Mouse (Mus musculus) ZHBTc4 (cell line): ENCODE measurements around the gene Krt79.

Source experiments
- DNase-seq: peaks from one replicate; pipeline ENCODE4 v3.0.0-alpha.2; 2011; ENCODE audit warnings: low read depth, low spot score

The Krt79 gene

GRCm38 (mm10) chr15:101940274-101940829 lies at the start of gene Krt79:
Gene Krt79 (minus strand): TSS chr15:101940324.
- DNase-seq = no peak

GRCm38 (mm10) chr15:101988714-101989113 lies 48.6 kb upstream of the Krt79 start:
- peak; percentile 46 for DNase-seq

GRCm38 (mm10) chr15:101988119-101988518 lies 48.0 kb upstream of the Krt79 start:
- peak; percentile 89 for DNase-seq

GRCm38 (mm10) chr15:101984746-101985145 lies 44.6 kb upstream of the Krt79 start:
- DNase-seq = no peak

- DNase-seq = peak; percentile 99
These were observed 44.0 kb upstream of the Krt79 start for GRCm38 (mm10) chr15:101983949-101984601.

- peak; percentile 65 for DNase-seq
These were observed 43.3 kb upstream of the Krt79 start for GRCm38 (mm10) chr15:101983315-101983948.

- DNase-seq = no peak
These were observed 40.7 kb upstream of the Krt79 start for GRCm38 (mm10) chr15:101980849-101981248.

GRCm38 (mm10) chr15:101977043-101977726 lies 37.1 kb upstream of the Krt79 start:
- peak; percentile 78 for DNase-seq

GRCm38 (mm10) chr15:101976641-101977040 lies 36.5 kb upstream of the Krt79 start:
- no peak for DNase-seq

GRCm38 (mm10) chr15:101976023-101976422 lies 35.9 kb upstream of the Krt79 start:
- peak; percentile 36 for DNase-seq

- no peak for DNase-seq
These were observed 34.1 kb upstream of the Krt79 start for GRCm38 (mm10) chr15:101974083-101974845.

GRCm38 (mm10) chr15:101973414-101974077 lies 33.4 kb upstream of the Krt79 start:
- DNase-seq = peak; percentile 95

GRCm38 (mm10) chr15:101970536-101970935 lies 30.4 kb upstream of the Krt79 start:
- DNase-seq = peak; percentile 82

- no peak for DNase-seq
These were observed 26.7 kb upstream of the Krt79 start for GRCm38 (mm10) chr15:101966808-101967207.

- DNase-seq = no peak
These were observed 18.8 kb upstream of the Krt79 start for GRCm38 (mm10) chr15:101958891-101959290.

GRCm38 (mm10) chr15:101954187-101954586 lies 14.1 kb upstream of the Krt79 start, which contains the start of gene Krt78:
Gene Krt78 (minus strand): TSS chr15:101954287.
- DNase-seq = no peak

GRCm38 (mm10) chr15:101952733-101953474 lies 12.8 kb upstream of the Krt79 start:
- DNase-seq = no peak

- no peak for DNase-seq
These were observed 5.3 kb upstream of the Krt79 start for GRCm38 (mm10) chr15:101945430-101945829.

GRCm38 (mm10) chr15:101941948-101942347 lies 1.8 kb upstream of the Krt79 start:
- no peak for DNase-seq

- no peak for DNase-seq
These were observed 1.4 kb downstream of the Krt79 start for GRCm38 (mm10) chr15:101938600-101939308.
